Mouse (Mus musculus): ENCODE measurements around the gene Avpr1b. TPM values are rescaled to one million over a fixed set of nuclear protein-coding genes. Genes with fewer than 3 reads are reported as not detected.
A peak's percentile ranks its signal among the peaks of the same experiment; 100 is the strongest.
"Not testable (repeated sequence)": the region's sequence is repeated elsewhere in the genome, so short reads cannot be mapped to it uniquely, and the experiment has no call there.

The Avpr1b gene
- polyA plus RNA-seq (2012; ENCODE audit: insufficient read depth, low replicate concordance): not detected in 2 replicates

- Histone ChIP-seq H3K4me1 (no peaks in the 10 kb centered on the region), H3K27me3 (replicated peaks) (peaks cover 77% of the 10 kb centered on the region), H3K4me3 (replicated peaks) (no peak within 1 kb of the TSS), H3K36me3 (replicated peaks; ENCODE audit: low read length) (no peaks in the 10 kb centered on the region), H3K9me3 (no peaks in the 10 kb centered on the region)
- TF ChIP-seq GATA1 (IDR thresholded peaks at IDR 0.05; ENCODE audit: borderline replicate concordance, low read length): no peak
- no peak for TF ChIP-seq FLI1 (IDR thresholded peaks at IDR 0.05; ENCODE audit: low read length)
These were observed at the start of gene Avpr1b for GRCm38 (mm10) chr1:131598905-131599304. TSS of gene Avpr1b (plus strand) at chr1:131599239.

DNA sequence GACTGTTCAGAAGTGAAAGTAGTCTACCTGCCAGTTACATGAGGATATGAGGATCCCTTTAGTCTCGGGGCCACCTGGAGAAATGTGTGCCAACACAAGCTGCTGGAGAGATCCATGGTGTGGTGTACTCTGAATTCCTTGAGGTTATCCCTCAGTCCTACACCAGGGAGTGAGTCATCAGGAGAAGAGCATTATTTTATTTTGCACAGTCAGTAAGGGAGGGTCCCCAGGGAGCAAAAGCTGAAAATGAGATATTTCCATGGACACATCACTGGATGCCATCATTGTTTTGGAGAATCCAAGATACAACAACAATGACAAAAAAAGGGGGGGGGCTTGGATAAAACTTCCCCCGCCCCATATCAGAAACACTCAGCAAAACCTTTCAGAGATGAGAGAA is 47.1 kb upstream of the Avpr1b start:
- H3K4me3 ChIP-seq (replicated peaks): peak overlapping the region; percentile 10
- no peaks in the 10 kb centered on the region for H3K36me3 ChIP-seq (replicated peaks; ENCODE audit: low read length)
- peaks cover 6% of the 10 kb centered on the region for H3K27me3 ChIP-seq (replicated peaks)
- TF ChIP-seq GATA1 (IDR thresholded peaks at IDR 0.05; ENCODE audit: borderline replicate concordance, low read length): no peak
- no peak for TF ChIP-seq FLI1 (IDR thresholded peaks at IDR 0.05; ENCODE audit: low read length)
- peaks cover 35% of the 10 kb centered on the region for H3K4me1 ChIP-seq
- 0 out of 2 replicates have a peak, but pooled peaks cover 3% of the 10 kb centered on the region for H3K9me3 ChIP-seq

GRCm38 (mm10) chr1:131553428-131553827 is 45.6 kb upstream of the Avpr1b start:
- Histone ChIP-seq H3K36me3 (replicated peaks; ENCODE audit: low read length) (no peaks in the 10 kb centered on the region), H3K27me3 (replicated peaks) (peaks cover 13% of the 10 kb centered on the region), H3K4me3 (replicated peaks) (no peak overlapping the region), H3K9me3 (0 out of 2 replicates have a peak, but pooled peaks cover 3% of the 10 kb centered on the region), H3K4me1 (peaks cover 33% of the 10 kb centered on the region)
- TF ChIP-seq GATA1 (IDR thresholded peaks at IDR 0.05; ENCODE audit: borderline replicate concordance, low read length) (no peak), FLI1 (IDR thresholded peaks at IDR 0.05; ENCODE audit: low read length) (no peak)

DNA sequence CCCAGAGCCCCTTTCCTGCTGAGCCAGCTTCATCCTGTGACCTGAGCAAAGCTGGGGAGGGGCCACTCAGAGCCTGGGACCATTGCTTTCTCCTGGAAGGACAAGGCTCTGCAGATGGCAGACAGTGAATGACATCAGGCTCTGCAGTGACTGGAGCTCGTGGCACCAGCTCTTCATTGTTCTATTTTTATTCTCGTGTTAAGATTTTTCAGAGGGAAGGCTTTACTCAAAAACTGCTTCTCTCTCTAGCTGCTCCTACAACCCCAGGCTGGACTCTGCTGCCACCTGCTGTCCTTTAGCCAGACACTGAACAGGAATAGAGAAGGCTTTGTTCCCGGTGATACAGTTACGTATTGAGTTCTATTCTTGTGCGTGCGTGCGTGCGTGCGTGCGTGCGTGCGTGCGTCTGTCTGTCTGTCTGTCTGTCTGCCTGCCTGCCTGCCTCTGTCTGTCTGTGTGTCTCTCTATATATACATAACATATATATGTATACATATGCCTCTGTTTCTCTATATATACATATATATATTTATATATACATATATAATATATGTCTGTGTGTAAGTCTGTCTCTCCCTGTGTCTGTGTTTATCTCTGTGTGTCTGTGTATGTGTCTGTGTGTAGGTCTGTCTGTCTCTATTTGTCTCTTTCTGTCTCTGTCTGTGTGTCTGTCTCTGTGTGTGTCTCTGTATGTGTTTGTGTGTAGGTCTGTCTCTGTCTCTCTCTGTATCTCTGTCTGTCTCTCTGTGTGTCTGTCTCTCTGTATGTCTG is 43.8 kb upstream of the Avpr1b start:
- Histone ChIP-seq H3K4me3 (replicated peaks) (peak overlapping the region; percentile 78), H3K27me3 (replicated peaks) (peaks cover 13% of the 10 kb centered on the region), H3K4me1 (peaks cover 26% of the 10 kb centered on the region), H3K9me3 (0 out of 2 replicates have a peak, but pooled peaks cover 3% of the 10 kb centered on the region), H3K36me3 (replicated peaks; ENCODE audit: low read length) (no peaks in the 10 kb centered on the region)
- TF ChIP-seq FLI1 (IDR thresholded peaks at IDR 0.05; ENCODE audit: low read length) (no peak), GATA1 (IDR thresholded peaks at IDR 0.05; ENCODE audit: borderline replicate concordance, low read length) (no peak)

DNA sequence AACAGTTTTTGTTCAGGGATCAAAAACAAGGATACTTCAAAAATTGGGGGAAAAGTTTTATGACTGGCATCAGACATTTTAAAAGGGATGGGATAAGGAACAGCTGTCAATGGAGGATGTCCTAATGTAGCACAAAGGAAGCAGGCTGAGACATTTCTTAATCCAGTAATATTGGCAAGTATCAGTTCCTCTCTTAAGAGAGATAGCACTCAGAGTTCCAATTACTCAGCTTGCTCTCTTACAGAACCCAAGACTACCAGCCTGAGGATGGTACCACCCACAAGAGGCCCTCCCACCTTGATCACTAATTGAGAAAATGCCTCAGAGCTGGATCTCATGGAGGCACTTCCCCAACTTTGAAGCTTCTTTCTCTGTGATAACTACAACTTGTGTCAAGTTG is 38.5 kb upstream of the Avpr1b start:
- H3K36me3 ChIP-seq (replicated peaks; ENCODE audit: low read length): no peaks in the 10 kb centered on the region
- peaks cover 17% of the 10 kb centered on the region for H3K27me3 ChIP-seq (replicated peaks)

DNA sequence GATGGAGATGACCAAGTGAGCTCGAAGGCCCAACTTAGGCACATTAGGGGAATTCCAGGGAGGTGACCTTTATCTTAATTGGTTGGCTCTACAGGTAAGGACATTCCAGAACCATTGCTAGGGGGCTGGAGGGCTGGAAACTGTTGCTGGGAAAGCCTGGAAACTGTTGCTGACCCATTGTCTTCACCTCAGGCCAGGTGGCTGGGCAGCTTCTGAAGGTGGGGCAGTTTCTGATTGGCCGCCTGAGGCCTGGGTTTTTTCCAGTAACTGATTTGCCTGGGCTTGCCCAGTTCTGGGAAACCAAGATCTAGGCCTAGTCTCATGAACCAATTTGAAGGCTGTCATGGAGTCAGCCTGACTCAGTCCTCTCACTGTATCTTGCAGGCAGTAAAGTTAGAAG is 37.0 kb upstream of the Avpr1b start:
- Histone ChIP-seq H3K36me3 (replicated peaks; ENCODE audit: low read length) (no peaks in the 10 kb centered on the region), H3K9me3 (no peaks in the 10 kb centered on the region), H3K4me3 (replicated peaks) (no peak overlapping the region), H3K4me1 (peaks cover 10% of the 10 kb centered on the region), H3K27me3 (replicated peaks) (peaks cover 13% of the 10 kb centered on the region)
- TF ChIP-seq GATA1 (IDR thresholded peaks at IDR 0.05; ENCODE audit: borderline replicate concordance, low read length) (no peak), FLI1 (IDR thresholded peaks at IDR 0.05; ENCODE audit: low read length) (no peak)

More for the DNA sequence above, 38.5 kb upstream of the Avpr1b start:
- 0 out of 2 replicates have a peak, but pooled peaks cover 3% of the 10 kb centered on the region for H3K9me3 ChIP-seq
- H3K4me3 ChIP-seq (replicated peaks): no peak overlapping the region
- TF ChIP-seq FLI1 (IDR thresholded peaks at IDR 0.05; ENCODE audit: low read length): no peak
- peaks cover 10% of the 10 kb centered on the region for H3K4me1 ChIP-seq

DNA sequence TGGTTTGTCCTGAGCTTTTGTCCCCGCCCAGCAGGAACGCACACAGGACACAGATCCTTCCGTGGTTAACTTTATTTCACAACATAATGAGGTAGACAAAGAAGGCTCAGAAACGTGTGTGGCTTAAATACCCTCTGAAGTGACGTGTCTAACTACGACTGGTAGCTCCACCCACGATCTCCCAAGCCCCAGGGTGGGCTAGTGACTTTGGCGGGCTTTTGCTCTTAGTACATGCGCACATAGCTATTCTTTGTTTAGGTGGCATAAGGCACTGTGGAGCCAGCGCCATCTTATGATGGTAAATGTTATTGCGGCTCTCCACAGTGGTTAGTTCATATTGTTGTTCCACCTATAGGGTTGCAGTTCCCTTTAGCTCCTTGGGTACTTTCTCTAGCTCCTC is 33.0 kb upstream of the Avpr1b start:
- H3K27me3 ChIP-seq (replicated peaks): peaks cover 18% of the 10 kb centered on the region
- H3K36me3 ChIP-seq (replicated peaks; ENCODE audit: low read length); H3K4me1 ChIP-seq; H3K4me3 ChIP-seq (replicated peaks); H3K9me3 ChIP-seq: not testable (repeated sequence)

DNA sequence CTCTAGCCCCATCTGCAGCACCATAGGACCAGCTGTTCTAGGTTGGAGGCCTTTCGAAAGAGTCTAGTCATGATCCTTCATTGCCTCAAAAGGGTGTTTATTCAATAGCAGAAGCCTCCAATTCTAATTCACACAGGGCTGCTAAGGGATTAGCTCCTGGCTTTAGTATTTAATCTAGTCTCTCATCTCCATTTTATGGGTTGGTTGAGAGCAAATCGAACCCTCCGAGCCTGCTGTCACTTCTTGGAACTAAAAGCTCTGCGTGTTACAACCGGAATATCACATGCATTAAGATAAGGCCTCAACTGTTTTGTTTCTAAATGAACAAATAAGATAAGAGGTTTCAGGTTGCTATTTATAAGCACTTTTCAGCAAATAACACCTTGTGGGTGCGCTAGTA is 29.3 kb upstream of the Avpr1b start:
- H3K4me1 ChIP-seq: no peaks in the 10 kb centered on the region
- no peak overlapping the region for H3K4me3 ChIP-seq (replicated peaks)
- TF ChIP-seq GATA1 (IDR thresholded peaks at IDR 0.05; ENCODE audit: borderline replicate concordance, low read length) (no peak), FLI1 (IDR thresholded peaks at IDR 0.05; ENCODE audit: low read length) (no peak)
- no peaks in the 10 kb centered on the region for H3K9me3 ChIP-seq
- H3K36me3 ChIP-seq (replicated peaks; ENCODE audit: low read length): no peaks in the 10 kb centered on the region
- peaks cover 18% of the 10 kb centered on the region for H3K27me3 ChIP-seq (replicated peaks)

DNA sequence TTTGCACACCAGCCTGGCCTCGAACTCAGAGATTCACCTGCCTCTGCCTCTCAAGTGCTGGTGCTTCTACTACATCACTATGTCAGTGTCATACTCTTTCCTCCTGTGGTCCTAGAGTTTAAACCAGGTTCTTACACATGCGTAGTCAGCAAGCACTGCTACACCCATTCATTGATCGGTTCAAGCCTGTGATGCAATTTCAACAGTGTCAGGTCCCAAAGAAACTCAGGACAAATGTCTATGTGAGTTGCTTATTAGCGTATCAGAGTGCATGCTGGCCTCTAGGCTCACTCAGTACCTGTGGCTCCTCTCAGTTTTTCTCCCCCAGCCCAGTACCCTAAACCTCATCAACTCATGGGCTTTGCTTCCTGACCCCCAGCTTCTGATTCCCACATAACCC is 28.6 kb upstream of the Avpr1b start:
- Histone ChIP-seq H3K36me3 (replicated peaks; ENCODE audit: low read length) (no peaks in the 10 kb centered on the region), H3K9me3 (no peaks in the 10 kb centered on the region), H3K27me3 (replicated peaks) (peaks cover 20% of the 10 kb centered on the region), H3K4me3 (replicated peaks) (no peak overlapping the region), H3K4me1 (no peaks in the 10 kb centered on the region)
- TF ChIP-seq GATA1 (IDR thresholded peaks at IDR 0.05; ENCODE audit: borderline replicate concordance, low read length): no peak
- TF ChIP-seq FLI1 (IDR thresholded peaks at IDR 0.05; ENCODE audit: low read length): no peak

DNA sequence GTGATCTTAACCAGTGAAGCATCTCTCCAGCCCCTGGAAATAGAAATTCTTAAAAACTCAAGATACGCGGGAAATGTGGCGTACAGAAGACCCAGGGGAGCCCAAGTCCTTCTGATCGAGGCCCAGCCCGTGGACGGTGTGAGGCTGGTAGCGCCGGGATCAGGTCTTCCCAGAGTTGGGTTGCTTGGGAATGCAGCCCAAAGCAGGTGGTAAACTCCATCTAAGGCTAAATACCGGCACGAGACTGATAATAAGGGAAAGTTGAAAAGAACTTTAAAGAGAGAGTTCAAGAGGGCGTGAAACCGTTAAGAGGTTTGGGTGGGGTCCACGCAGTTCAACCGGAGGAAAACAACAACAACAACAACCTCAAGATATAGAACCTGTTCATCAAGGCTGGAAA is 25.3 kb upstream of the Avpr1b start:
- Histone ChIP-seq H3K27me3 (replicated peaks) (peaks cover 30% of the 10 kb centered on the region), H3K4me3 (replicated peaks) (no peak overlapping the region), H3K4me1 (no peaks in the 10 kb centered on the region), H3K36me3 (replicated peaks; ENCODE audit: low read length) (no peaks in the 10 kb centered on the region), H3K9me3 (no peaks in the 10 kb centered on the region)
- TF ChIP-seq FLI1 (IDR thresholded peaks at IDR 0.05; ENCODE audit: low read length) (no peak), GATA1 (IDR thresholded peaks at IDR 0.05; ENCODE audit: borderline replicate concordance, low read length) (no peak)
